Mouse (Mus musculus) G1E (cell line): ENCODE measurements around the gene Adam12.

ENCODE experiments used
- CTCF ChIP-seq: IDR thresholded peaks from 2 replicates; pipeline ENCODE4 v1.5.1; 2012; ENCODE audit warnings: low read depth, low read length, inconsistent platforms, mixed read lengths
- GATA1 ChIP-seq: IDR thresholded peaks from 2 replicates; pipeline ENCODE4 v1.6.1; 2012; ENCODE audit warnings: borderline replicate concordance, low read length, inconsistent platforms, mixed read lengths
- GATA2 ChIP-seq: IDR thresholded peaks from 2 replicates; pipeline ENCODE4 v1.6.1; 2012; ENCODE audit warnings: low read depth, low read length, inconsistent platforms, borderline replicate concordance
- POLR2AphosphoS5 ChIP-seq: IDR thresholded peaks from 2 replicates; pipeline ENCODE4 v1.6.1; 2012; ENCODE audit warnings: low read depth, low read length, inconsistent platforms; ENCODE audit not compliant: insufficient replicate concordance
- TAL1 ChIP-seq: conservative IDR thresholded peaks from 2 replicates; pipeline ENCODE4 v1.6.1; 2012; ENCODE audit warnings: low read depth, low read length, inconsistent platforms, mixed read lengths

DNA sequence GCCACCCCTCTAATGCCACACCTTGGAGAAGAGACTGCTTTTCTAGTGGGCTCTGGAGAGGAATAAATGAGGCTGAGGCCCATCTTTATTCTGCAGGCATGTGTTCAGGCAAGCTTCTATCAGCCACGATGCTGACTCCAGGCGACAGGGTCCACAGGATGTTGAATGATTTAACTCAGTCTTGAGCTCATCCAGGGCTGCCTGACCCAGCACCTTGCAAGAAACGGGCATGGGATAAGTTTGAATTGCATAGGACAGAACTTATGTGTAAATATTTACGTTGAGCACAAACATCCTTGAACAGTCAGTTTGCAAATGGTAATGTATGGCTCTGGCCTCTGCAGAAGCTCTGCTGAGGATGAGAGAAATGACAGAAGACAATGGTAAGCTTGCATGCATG lies 372.4 kb downstream of the Adam12 start:
- TF ChIP-seq CTCF (no peak), GATA1 (no peak), GATA2 (no peak), POLR2AphosphoS5 (no peak), TAL1 (no peak)
